Mouse (Mus musculus): ENCODE measurements at regions not wholly inside any gene's neighbourhood (a gene's known extent, or its start where the extent isn't known, plus 50 kb on each side); places are given as distances from the start of the nearest gene placed in this dataset.
A peak's percentile ranks its signal among the peaks of the same experiment; 100 is the strongest.

DNA sequence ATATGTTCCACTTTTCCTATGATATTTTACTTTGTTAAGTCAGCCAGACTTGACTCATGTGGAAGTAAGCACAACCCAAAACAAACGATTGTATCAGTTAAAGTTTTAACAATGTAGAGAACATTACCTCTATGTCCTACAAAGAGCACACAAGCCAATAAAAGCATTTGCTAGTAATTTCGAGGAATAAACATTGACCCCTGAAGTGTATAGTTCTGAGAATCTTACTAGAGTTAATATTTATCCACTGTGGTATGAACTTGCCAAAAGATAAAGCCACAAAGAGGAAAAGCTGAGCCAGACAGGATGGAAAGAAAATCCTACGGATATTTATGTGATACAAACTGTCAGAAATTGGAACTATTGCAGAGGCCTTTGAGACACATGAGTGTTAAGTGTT is 161.5 kb upstream of the Mbnl1 start:
- DNase-seq = no peak

DNA sequence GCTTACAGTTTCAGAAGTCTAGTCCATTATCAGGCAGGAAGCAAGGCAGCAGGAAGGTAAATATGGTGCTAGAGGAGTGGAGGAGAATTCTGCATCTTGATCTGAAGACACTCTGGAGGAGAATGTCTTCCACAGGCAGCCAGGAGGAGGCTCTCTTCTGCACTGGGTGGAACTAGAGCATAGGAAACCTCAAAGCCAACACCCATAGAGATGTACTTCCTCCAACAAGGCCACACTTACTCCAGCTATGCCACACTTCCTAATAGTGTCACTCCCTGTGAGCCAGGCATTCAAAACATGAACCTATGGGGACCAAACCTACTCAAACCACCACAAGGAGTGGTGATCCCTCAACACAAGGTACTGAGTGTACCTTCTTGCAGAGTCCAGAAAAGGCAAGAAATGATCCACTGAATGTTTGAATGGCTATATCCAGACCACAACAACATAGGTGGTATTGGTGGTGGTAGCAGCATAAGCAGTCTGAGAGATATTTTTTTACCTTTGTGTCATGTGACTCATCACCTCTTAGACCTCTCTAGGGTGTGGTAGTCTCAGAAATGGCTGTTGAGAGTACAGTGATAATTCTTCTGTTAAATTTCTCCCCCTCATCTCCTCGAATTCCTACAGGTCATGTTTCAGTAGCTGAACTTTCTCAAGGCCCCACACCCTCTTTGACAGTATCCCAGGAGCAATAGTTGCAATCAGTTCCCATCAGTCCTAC is 152.3 kb upstream of the Mbnl1 start:
- DNase-seq = peak; percentile 11

DNA sequence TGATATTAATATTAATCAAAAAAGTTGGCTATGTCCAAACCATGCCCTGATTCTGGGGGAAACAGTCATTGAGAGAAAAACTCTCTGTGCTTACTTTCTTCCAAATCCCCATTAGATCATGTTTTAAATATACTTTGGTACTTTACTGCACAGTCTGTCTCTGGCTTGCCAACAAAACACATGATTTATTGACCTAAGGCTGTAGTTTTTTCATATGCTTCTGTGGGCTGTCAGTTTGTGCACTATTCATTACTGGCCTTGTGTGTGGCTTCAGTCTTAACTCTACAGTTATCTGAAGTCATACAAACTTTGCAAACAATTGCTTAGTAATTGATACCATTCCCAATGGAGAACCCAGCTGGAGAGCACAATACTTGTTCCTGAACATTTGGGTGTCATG is 149.1 kb upstream of the Mbnl1 start:
- DNase-seq = no peak

DNA sequence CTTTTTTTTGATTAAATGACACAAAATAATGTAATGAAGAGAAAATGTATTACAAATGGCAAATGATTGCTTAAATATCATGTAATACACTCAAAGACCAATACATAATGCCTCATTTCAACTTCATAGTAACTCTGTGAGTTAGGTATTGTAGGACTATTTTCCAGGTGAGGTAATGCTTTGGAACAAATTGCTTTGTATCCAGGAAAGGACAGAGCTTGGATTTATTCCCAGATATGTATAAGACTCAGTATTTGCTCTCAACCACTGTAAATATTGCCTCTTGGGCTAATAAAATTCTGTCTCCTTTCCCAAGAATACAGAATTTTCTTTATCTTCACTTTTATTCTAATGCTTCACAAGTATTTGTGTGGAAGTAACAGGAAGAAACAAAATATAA is 148.2 kb upstream of the Mbnl1 start:
- DNase-seq = no peak

DNA sequence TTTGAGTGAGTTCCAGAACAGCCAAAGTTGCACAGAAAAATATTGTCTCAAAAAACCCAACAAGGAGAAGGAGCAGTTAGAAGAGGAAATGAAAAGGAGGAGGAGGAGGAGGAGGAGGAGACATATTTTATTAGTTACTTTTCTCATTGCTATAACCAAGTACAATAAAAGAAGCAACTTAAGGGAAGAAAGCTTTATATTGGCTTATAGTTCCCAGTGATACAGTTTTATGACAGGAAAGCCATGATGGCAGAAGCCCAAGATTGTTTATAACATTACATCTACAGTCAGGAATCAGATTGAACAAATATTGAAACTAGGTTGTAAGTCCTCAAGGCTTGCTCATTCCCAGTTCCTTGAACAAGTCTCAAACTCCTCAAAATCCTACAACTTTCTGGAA is 147.7 kb upstream of the Mbnl1 start:
- no peak for DNase-seq

DNA sequence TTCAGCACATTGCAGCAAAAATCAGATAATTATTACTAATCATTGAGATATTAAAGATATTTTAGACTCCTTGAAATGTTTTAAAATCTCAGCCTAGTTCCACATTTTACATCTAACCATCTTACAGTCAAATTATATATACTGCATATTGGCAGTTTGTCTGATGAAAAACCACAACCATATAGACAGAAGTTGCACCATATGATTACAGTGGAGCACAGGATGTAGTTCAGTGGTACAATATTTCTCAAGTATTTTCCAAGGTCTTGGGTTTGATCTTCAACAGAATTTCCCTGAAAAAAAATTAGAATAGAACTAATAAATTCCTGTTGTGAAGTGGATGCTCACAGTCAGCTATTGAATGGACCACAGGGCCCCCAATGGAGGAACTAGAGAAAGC is 140.2 kb upstream of the Mbnl1 start:
- no peak for DNase-seq

DNA sequence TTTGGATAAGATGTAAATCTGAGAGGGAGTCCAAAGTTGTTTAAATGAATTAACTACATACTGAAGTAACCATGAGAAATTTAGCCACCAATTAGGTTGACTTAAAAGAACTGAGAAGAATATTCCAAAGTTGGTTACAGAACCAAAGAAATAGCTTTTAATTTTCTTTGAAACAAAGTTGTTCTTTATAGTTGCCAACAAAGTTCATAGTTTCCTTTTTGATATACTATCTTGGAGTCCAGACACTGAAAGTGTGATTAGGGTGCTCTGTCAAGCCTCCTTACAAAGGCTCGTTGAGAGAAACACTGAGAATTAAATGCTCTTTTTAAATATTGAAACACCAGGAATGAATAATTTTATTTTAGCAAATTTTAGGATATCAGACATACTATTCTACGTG is 139.0 kb upstream of the Mbnl1 start:
- no peak for DNase-seq

DNA sequence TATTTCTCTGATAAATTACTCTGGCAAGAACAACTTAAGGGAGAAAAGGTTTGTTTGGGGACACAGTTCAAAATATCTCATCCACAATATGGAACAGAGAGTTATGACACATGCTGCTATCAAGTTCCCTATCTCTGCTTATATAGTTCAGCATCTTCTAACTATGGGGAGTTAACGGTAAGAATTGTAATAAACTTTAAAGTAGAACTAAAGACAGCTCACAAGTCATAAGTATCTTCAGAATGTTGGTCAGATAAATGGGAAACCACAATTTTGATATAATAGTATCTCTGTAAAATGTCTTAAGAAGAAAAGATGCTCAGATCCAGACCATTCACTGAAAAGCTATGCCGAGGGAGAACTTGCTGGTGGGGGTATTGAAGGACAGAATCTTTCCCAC is 138.5 kb upstream of the Mbnl1 start:
- DNase-seq = no peak

DNA sequence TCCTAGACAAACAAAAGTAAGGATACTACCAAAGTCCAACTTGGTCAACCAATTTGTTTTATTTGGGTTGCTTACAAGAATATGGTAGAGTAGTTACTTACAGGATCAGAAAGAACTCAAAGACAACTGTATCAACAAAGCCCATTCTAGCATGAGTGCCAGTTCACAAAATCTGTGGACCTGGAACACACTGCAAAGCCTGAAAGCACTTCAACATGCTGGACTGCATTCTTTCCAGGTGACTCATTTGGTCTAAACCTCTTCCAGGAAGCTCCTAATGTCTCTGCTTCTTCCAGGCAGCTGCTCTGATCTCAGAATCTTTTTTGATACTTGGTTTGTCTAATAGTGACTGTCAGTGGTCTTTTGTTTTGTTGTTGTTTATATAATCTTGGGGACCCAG is 126.2 kb upstream of the Mbnl1 start:
- DNase-seq = no peak

DNA sequence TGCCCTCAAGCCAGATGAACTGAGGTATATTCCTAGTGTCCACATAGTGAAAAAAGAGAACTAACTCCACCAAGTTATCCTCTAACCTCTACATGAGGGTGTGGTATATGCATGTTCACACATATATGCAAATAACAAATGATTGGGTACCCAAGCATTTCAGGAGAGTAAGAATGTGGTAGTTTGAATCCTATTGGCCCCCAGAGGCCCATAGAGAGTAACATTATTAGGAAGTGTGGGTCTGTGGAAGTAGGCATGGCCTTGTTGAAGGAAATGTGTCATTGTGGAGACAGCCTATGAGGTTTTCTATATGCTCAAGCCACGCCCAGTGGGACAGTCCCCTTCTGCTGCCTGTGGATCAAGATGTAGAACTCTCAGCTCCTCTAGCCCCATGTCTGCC is 125.6 kb upstream of the Mbnl1 start:
- no peak for DNase-seq

DNA sequence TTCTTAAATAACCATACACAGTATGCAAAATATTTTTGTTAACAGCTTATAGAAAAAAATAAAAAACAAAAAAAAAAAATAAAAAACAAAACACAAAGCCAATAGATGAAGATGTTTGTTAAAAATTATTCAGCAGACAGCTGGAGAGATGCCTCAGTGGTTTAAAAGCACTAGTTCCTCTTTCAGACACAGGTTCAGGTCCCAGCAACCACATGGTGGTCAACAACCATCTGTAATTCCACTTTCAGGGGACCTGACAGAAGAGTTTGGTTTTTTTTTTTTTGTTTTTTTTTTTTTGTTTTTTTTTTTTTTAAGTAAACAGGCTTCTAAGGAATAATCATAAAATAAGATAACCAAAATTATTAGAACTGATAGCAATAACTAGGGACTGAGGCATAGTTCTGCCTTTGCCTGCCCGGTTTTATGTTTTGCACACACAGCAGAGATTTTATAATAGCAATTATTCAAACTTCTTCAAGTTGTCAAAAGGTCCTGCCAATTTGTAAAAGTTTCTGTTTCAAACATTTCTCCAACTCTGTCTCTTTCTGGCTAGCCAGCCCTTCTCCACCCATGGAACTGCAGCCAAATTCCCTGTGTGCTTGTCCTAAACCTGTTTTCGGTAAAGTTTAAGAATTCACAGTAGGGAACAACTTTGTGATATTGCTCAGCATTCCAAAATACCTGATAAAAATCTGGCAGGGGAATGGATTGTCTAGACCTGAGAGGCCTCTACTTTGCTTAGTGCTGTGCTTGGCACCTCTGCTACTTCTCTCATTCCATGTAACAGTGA is 101.3 kb upstream of the Mbnl1 start:
- DNase-seq = peak; percentile 37

DNA sequence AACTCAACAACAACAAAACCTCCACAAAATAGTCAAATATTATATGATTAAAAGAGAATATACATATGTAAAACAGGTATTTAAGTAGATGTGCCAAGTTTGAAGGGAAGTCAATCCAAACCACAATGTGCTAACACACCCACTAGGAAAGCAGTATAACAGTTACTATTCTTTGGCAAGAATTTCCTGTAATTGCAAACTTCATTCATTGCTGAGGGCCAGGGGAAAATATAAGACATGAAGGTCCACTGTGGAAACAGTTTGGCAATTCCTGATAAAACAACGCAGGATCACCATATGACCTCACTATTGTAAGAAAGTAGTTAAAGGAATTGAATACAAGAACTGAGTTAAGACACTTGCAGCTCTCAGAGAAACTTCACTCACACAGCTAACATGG is 99.0 kb upstream of the Mbnl1 start:
- no peak for DNase-seq

DNA sequence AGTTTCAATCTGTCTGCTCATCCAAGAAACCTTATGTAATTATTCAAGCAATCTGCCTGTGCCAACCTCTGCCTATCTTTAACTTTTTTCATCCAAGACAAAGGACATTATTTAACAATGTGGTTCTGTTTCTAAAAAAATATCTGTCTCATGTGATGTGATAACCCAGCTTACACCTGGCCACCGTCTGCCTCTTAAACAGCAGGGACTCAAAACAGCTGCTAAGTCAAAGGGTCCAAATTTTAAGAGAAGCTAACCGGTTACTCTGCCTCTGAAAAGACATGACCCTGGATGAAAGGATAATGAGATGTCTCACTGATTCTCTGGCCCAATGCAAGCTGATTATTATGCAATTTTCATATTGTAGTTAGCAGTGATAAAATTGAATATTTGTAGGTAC is 84.0 kb upstream of the Mbnl1 start:
- no peak for DNase-seq

DNA sequence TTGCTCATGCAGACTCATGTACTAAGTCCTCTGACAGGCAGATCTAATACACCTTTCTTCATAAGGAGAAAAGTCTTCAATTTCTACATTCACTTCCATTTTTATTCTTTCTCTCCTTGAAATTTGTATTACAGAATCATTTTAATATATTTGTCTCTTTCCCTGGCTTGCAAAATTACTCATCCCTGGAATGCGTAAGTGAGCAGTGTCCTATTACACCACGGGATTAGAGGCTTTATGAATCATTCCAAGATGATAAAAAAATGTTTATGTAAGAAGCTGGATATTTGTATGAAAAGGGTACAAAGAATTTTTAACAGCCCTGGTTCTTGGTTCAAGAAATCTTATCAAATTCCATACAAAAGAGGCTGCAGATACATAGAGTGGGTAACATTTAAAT is 83.6 kb upstream of the Mbnl1 start:
- DNase-seq = no peak

DNA sequence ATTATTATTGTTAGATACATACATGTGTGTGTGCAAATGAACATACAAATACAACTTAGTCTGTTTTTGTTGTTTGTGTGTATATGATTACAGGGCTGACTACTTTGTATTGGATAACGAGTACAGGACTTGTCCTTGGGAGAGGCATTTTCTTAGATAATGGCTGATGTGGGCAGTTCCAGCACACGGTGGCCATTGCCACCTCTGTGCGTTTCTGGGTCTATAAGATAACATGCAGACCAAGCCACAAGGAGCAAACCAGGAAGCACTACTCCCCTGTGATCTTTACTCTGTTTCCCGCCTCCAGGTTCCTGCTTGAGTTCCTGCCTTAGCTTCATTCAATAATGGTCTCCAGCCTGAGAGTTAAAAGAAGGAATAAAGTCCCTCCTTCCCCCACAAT is 77.3 kb upstream of the Mbnl1 start:
- no peak for DNase-seq

DNA sequence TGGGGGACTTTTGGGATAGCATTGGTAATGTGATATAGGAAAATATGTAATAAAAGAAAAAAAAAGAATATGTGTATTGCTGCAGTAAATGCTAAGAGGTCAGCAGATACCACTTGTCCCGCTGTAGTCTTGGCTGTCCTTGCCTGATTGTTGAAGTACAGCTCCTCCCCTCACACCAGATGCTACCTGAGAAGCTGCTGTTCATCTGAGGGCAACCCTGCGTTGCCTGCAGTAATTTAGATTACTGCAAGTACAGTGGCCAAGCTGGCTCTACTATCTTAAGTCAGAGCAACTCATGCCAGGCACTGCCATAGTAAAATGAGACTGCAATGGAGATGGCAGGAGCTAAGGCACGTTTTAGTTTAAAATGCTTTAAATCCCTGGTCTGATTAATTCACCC is 75.7 kb upstream of the Mbnl1 start:
- DNase-seq = no peak

DNA sequence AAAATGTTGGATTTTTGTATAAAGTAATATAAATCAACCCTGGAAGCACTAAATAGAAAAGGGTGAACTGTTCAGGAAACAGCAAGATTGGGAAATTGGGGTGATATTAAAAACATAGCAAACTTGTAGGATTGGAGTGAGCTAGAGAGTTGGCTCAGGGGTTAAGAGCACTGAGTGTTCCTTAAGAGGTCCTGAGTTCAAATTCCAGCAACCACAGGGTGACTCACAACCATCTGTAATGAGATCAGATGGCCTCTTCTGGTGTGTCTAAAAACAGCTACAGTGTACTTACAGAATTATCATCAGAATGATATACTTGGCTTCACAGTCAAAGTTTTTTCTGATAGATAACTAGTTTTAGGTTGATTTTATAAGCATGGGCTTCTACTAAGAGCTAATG is 73.8 kb upstream of the Mbnl1 start:
- DNase-seq = no peak

DNA sequence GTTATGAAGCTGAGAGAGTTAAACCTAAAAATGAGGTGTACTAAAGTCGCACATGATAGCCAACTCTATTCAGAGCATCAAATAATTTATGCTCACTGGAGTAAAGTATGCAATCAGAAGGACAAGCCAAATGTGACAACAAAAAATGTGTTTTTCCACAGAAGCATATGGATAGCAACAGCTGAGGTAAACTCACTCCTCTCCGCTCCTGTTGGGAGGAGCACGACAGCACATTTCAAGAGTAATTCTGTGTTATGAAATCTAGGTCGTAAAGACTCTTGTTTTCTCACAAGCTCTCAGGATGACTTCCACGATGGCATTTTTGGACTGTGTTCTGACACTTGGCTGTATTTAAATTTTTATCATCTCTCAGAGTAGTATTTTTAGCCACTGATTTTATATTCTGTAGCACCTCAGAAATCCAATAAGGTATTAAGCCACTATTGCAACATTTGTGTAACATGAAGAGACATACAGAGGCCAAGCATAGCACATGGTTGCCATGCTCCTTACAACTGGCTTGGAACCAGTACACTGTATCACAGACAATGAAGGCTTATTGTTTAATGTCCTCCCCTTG is 70.3 kb upstream of the Mbnl1 start:
- DNase-seq = no peak

DNA sequence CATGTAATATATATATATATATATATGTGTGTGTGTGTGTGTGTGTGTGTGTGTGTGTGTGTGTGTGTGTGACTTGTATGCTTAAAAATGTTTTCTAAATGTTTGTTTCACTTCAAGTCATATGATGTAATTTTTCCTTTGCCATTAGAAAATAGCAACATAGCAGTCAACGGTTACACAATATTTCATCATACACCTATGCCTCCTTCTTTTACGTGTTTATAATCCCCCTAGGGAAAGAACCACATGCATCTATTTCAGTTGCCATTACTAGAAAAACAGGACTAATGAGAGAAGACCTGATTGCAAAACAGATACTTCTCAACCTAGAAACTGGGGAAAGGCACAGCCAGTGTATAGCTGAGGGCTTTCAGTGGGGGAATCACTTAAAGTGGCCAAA is 65.2 kb upstream of the Mbnl1 start:
- DNase-seq = no peak

DNA sequence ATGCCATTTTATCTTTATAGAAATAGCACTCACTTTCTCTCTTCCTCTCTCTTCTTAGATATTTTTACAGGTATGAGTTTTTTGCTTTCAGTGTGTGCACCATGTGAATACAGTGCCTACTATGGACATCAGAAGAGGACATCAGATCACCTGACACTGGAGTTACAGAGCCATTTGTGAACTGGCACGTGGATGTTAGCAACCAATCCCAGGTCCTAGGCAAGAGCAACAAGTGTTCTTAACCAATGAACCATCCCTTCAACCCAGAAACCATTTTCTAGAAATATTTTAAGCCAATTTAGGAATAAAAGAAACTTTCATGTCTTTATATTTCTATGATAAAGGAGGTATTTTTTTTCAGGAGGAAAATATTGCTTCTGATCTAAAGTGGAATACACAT is 64.7 kb upstream of the Mbnl1 start:
- no peak for DNase-seq

DNA sequence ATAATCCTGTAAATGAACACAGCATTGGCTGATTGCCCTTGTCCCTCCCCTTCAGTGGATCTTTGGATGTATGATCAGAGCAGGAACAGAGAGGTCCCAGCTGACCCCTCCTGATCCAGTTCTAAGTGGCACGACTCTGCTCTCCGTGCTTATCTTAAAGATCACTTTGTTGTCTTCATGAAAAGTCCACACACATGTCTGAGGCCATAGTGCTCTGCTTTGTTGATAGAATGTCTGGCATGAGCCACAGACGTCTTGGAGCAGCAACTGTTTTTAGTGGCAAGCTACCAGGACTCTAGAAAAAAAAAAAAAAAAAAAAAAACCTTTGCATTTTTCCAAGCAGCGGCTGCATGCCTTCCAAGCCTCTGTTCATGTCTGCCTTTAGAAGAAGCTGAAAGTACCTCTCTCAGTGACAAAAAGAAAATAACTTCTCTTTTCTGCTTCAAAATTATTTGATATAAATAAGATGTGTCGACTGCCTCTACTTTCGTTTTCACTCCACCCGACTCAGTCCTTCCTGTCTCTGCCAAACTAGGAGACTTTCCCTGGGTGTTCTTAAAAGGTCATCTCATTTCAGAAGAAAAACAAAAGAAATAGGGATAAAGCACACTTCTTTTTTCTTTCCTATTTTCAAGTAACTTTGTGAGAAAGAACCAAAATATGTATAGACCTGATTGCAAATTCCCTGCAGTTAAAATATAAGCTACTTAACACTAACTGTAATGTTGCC is 63.9 kb upstream of the Mbnl1 start:
- DNase-seq = peak; percentile 42

DNA sequence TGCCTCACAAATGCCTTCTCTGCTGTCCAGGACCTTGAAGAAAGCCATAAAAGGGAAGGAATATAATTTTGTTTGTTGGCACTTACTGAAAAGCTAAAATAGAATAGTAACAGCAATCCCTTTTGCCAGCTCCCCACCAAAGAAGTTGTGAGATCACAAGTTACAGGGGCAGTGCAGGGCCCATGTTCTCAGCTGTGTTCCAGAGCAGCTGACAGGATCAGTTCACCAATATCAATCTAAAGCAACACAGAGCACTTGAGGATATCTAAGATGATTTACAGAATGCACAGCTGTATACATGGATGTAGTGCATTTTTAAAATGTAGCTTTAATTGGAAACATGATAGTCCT is 63.4 kb upstream of the Mbnl1 start:
- peak; percentile 19 for DNase-seq

DNA sequence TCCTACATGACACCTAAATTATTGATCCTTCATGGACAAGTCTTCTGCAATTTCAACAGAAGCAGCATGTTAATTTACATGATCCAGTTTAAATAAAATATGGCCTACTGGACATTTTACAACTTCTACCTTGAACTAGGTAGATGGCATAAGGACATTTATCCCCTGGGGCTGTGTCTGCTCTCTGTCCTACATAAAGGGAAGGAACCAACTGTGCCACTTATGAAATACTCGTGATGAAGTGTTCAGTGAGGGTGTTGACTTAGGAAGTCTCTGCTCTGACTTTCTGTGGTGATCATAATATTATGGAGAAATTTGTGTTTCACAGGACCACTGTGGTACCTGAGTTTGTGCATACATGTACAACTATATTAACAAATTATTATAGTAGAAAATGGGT is 60.9 kb upstream of the Mbnl1 start:
- DNase-seq = no peak
